Mouse (Mus musculus) left cerebral cortex, adult 18-20 months (tissue): ENCODE results near the gene Fus. TPM values are rescaled to one million over a fixed set of nuclear protein-coding genes. Genes with fewer than 3 reads are reported as not detected.

Experiments used
- DNase-seq, 2 experiments: peaks; one replicate each; pipeline ENCODE4 v3.0.0; 2021 to 2022; ENCODE audit warnings: low spot score in 2 of 2, mixed read lengths in 1 of 2
- long read RNA-seq, 2 experiments: library from polyadenylated mRNA; stranded (forward); transcript quantifications; one replicate each; pipeline ENCODE4 v2.0.0; 2021
- total RNA-seq, 2 experiments: library from RNA; stranded (reverse); gene quantifications; 2 replicates each; pipeline ENCODE4 v1.2.3; 2021

Fus gene
- total RNA-seq = 100 to 1,000 TPM; 268 to 293 TPM
- long read RNA-seq, experiment 1, full-length matches to known transcripts = 7 of 30 reads
- long read RNA-seq, experiment 1, partial matches to known transcripts = 21 of 30 reads
- long read RNA-seq, experiment 1, other reads (novel, unspliced or antisense) = 2 of 30 reads
- long read RNA-seq, experiment 2, full-length matches to known transcripts = 4 of 27 reads
- long read RNA-seq, experiment 2, partial matches to known transcripts = 21 of 27 reads
- long read RNA-seq, experiment 2, other reads (novel, unspliced or antisense) = 2 of 27 reads

DNA sequence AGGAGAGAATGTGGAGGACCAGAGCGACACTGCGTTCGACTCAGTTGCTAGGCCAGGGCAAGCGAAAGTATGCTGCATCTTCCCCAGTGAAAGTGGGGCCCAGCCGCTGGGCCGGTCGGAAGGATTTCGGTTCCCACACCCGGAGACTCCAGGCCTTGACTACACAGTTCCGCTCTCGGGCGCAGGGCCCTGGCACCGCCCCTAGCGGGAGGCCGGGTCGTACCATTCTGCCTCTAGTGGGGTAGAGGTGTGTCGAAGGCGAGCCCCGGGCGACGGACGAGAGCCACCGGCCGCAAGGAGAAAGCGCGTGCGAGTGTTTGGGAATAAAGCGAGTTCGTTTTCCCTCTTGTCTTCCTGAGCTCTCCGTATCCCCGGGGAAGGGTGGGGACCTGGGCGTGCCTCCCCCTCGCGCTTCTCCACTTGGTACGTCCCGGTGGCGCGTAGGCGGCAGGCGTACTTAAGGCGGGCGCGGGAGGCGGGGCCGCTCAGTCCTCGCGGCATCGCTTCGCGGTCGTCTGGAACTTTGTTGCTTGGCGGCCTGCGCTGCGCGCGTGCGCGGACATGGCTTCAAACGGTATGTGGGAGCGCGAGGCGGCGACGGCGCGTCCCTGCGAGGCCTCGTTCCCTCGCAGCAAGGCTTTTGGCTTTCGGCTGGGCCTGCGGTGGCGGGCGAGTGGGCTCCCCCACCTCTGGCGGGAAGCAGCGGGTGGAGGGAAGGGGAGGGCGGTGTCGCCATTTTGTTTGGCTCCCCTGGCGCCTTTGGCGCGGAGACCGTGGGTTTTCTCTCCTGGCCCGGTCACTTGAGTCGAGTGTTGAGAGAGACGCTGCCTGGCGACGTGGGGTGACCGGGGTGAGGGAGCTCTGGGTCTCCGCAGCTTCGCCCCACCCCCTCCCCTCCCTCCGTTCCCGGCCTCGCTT lies at the start of gene Fus:
Fus (plus strand) TSS at position 454 of the 918 bp plus-strand sequence.
- peak; percentile 92 to 93 for DNase-seq

DNA sequence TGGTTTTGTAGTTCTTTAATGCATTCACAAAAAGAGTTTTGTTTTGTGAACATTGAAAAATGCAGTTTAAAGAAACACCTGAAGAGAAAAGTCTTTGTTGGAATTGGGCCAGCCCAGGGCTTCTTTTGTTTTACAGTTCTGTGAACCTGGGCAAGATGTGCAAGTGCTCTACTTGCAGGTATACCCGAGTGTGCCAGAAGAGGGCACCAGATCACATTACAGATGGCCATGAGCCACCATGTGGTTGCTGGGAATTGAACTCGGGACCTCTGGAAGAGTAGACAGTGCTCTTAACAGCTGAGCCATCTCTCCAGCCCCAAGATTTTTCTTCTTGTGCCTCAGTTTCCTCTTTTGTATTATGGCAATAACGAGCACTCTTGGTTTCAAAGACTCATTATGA lies 49.1 kb upstream of the Fus start:
- DNase-seq = no peak

DNA sequence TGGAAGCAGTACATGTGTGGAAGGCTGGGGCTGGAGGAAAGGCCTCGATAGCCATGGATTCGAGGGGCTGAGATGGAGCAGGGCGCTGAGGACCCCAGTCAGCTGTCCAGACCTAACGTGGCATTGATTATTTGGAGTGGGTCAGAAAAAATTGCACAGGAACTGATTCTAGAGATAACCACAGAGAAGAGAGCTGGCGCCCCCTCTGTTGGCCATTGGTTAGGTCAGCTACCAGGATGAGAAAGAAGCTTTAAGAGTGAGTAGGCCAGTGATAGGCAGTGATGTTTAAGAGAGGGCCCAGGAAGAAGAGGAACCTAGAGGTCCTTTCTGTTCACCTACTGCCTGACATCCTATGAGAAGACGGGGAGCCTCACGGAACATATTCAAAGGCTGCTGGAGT lies 48.0 kb upstream of the Fus start:
- DNase-seq = no peak

DNA sequence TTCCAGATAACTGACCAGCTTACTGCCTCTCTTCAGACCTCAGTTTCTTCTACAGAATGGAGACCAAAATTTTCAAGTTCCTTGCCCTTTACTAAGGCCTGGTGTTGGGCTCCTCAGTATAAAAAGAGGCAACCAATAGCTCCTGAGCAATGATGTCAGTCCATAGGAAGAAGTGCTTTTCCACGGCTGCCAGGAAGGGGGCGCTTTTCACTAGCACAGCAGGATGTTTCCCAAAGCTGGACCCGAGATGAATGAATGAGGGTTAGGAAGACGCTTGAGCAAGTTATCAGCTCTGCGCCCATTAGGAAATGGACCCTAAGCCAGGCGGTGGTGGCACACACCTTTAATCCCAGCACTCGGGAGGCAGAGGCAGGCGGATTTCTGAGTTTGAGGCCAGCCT lies 45.7 kb upstream of the Fus start:
- no peak for DNase-seq

DNA sequence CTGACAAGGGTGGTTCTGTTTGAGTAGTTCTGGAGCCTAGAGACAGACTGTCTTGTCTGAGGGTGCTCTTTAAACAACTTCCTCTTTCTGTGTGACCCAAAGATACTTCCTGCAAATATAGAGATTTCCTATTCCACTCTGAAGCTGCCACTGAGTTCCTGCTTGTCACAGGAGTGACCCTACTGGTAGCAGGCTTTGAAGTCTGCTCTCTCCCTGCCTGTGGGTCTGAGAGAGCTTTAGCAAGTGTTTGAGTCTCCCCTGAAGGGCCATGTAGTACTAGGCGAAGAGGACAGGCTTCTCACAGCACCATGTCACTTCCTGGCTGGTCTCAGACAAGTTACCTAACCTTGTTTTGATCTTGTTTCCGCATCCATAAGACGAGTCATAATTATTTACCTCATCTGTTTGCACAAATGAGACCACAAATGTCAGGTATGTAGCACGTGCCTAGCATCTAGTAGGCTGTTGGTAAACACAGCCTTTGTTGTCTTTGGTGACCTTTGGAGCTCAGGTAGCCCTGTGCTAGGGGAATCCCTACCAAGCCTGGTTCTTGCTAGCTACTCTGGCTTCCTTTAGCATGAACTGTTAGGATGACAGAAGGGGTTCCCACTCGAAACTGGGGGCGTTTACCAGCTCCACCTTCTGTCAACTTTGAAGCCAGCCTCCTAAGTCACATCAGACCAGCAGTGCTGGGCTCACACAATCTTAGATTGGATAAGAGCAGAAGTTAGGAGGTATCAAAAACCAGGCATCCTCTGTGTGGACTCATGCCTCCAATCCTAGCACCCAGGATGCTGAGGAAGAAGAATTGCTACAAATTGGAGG lies 44.6 kb upstream of the Fus start:
- no peak for DNase-seq

DNA sequence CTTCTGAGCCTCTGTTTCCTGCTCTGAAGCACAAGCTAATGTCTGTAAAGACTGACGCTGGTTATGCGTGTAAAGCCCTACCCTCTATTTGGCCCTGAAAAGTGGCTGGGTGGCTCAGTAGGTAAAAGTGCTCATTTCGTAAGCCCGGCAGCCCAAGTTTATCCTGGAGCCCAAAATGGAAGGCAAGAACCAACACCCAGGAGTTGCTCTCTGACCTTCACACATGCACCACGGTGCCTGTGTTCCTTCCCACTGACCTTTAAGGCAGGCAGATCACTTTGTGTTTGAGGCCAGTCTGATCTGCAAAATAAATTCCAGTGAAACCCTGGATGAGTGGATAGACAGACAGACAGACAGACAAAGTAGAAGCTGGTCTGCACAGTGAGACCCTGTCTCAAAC lies 43.5 kb upstream of the Fus start:
- DNase-seq = no peak

DNA sequence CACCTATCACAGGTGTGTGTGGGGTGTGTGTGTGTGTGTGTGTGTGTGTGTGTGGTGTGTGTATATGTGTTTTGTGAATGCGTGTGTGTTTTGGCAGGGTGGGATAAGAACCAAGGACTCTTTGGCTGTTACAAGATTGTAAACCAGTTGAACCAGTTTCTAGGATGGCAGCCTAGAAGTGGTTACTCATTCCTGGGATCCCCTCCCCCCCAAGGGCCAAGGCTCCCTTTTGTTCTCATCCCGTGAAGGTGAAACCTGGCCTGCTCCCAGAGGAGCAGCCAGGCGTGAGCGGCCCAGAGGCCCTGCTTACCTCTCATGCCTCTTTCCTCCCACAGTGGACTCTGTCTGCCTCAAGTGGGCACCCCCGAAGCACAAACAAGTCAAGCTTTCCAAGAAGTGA lies 42.0 kb upstream of the Fus start:
- DNase-seq = no peak

DNA sequence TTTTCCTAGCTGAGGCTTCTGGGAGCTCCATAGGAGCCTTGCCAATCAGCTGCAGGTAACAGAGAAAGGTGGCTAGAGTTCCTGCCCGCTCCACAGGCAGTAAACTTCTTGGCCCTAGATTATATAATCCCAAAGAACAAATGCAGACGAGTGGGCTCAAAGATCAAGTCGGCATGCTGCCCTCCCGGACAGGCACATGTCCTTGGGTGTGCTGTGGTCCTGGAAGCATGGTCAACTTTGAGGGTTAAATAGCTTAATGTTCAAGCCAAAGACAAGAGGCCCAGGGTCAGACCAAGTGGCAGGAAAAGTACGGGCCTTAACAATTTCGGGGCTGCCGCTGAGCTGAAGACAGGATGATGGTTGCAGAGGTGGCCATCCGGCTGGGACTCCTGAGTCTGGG lies 41.2 kb upstream of the Fus start:
- DNase-seq = no peak

DNA sequence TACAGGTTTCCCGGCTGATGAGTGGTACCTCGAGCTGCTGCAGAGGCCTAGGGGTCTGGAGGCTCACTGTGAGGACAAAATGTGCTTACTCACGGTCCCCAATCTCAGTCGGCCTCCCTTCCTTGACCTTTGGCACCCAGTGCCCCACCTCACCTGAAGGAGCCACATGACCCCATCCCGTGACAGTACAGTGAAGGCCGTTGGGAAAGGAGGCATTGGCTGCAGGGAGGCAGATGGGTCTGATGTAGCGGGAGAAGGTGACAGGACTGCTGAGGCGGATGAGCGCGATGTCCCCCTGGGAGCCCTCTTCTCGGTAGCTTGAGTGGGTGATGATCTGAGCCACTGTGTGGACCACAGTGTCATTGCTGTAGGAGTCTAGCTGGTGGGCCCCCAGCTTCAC lies 40.4 kb upstream of the Fus start:
- no peak for DNase-seq

DNA sequence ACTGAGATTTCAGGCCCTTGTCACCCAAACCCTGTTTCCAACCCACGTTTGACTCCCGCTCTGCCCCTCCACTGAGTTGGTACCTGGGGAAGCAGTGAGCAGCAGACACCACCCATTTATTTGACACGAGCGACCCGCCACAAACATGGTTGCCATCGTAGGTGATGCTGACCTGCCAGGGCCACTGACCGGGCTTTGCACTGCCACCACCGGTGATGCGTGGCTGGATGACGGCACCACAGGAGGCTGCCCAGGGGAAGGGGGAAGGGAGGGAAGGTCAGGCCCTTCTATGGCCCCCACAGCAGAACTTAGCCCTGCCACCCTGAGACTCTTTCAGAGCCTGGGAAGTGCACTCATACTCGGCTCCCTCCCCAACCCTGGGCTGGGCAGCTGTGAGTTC lies 39.5 kb upstream of the Fus start:
- no peak for DNase-seq

DNA sequence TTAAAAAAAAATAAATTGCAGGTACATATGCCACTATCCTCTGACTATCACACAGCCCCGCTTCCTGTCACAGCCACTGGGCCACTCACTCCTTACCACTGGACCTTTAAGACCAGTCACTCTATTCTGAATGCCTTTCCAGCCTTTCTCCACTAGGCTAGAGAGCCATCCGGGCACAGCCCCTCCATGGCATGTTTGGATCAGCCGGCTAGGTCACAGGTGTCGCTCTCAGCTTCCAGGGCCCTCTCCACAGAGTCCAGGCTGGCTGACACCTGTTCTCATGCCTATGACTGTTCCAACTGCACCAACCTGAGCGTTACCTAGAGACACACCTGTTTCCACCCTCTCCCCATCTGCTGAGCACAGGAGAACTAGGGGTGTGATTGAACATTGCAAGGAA lies 38.7 kb upstream of the Fus start:
- no peak for DNase-seq

DNA sequence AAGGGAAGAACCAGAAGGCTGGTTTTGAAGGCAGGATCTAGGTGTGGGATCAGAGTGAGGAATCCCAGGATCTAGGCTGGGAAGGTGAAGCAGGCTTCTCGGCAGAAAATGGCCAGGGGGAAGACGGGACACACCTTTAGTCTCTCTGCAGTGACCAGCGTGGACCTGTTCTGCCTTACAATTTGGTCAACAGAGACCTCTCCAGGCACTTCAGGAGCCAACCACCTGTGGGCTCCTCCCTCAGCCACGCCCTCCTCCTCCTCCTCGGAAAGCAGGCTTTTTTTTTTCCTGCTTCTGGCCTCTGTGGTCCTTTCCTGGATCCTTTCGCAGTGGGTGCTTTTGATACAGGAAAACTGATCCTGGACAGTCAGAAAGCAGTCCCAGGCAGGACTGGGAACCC lies 37.3 kb upstream of the Fus start, which contains the start of gene Prss8:
Prss8 (minus strand) TSS at position 182 of the 400 bp plus-strand sequence.
- DNase-seq = no peak

DNA sequence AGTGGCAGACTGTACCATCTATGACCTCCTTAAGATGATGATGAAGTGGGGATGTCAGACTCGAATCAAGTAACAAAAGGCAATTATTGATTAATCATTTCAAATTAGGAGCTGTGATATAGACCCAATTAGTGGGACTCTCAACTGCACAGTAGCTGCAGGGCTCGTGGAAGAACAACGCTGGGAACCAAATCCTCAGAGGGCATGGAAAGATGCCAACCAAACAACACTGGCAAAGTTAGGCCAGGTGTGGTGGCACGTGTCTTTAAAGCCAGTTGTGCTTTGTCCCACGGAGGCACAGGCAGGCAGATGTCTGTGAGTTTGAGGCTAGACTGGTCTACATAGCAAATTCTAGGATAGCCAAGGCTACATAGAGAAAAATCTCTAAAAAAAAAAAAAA lies 36.6 kb upstream of the Fus start:
- DNase-seq = no peak

DNA sequence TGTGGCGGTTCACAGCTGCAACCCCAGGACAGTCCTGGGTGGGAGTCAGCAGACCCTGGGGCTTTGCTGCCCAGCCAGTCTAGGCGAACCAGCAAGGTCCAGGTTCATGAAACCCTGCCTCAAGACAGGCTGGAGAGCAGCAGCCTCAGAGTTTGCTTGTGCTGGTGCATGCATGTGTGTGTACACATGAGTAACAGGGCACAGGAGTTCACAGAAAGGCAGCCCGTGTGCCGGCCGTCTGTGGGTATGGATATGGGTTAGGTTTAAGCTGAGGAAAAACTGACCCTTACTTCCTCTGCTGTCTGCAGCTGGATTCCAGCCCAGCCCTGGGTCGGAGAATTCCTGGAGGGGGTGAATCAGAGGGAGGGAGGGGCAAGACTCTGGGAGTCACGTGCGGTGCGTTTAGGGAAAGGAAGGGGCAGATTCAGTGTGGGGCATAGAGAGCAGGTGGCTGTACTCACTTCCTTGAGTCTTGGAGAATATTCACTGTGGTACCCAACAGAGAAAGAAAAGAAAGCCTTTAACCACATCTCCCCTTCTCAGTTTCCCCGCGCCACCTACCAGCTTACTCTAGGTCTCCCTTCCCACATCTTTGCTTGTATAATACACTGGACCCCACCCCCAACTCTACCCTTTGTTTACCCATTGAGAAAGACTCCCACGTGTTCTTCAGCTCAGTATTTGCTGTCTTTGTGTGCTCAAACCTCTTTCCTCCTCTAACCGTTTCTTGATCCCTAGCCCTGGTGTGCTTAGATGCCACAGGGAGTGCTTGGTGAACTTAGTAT lies 35.7 kb upstream of the Fus start:
- no peak for DNase-seq

DNA sequence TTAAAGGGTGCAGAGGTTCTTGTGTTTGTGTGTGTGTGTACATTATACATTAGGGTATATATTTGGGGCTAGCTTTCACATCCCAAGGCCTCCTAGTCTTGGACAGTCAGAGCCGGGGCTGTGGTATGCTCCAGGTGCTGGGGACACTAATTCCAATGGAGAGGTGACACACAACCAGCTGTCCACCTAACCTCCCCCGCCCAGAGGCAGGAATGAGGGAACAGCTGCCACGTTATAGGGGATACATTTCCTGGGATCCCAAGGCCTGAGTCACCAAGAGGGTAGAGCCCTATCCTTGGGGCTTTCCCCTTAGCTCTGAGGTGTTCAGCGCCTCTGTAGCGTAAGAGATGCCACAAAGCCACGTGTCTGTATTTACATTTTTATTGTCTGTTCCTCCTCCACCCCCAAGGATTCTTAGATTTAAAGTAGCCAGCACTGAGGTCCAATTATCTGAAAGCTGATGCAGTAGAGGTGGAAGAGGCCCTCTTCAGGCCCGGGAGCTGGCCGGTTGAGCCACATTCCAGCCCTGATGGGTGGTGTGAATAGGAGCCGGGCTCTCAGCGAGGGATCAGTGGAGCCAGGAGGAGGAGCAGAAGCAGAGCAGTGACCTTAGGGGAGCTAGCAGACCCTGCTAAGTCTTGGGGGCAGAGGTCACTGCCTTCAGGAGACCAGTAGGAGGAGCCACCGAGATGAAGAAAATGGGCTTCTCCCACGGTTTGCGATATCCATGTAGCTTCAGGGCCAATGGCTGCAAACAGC lies 34.8 kb upstream of the Fus start:
- no peak for DNase-seq

DNA sequence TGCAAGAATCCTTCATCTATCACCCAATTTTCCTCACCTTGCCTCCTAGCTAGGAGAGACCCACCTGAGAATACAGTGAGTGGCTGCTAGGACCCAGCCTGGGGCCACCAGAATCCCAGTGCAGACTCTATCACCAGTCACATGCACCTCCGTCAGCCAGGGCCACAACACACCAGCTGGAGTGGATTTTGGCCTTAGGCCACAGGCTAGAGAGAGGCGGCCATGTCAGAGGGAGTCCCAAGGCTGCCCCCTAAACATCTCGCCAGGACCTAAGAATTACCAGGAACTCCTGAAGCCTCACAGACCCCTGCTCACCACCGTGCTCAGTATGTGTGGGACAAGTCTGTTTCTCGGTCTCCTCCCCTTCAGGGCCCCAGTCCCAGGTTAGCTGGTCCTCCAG lies 33.2 kb upstream of the Fus start:
- no peak for DNase-seq

DNA sequence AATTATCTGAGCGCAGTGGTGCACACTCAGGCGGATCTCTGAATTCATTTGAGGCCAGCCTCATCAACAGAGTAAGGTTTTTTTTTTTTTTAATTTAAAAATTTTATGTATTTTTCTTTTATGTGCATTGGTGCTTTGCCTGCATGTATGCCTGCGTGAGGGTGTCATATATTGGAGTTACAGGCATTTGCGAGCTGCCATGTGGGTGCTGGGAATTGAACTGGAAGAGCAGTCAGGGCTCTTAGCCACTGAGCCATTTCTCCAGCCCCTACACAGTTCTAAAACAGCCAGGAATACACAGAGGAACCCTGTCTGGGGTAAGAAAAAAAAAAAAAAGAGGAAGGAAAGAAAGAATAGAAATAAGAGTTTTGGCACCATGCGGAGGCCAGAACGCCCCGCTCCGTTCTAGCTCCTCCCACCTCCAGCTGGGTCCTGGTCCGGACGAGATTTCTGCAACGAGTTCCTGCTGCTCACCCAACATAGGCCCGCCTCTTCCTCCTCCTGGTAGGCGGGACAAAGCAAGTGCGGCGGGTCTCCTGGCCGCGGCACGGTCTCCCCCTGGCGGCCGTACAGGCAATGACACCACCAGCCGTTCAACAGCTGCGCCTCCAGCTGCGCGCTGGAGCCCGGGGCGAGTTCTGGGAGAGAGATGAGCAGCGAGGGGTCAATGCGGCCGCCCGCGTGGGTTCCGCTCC lies 32.1 kb upstream of the Fus start:
- peak; percentile 95 to 96 for DNase-seq

DNA sequence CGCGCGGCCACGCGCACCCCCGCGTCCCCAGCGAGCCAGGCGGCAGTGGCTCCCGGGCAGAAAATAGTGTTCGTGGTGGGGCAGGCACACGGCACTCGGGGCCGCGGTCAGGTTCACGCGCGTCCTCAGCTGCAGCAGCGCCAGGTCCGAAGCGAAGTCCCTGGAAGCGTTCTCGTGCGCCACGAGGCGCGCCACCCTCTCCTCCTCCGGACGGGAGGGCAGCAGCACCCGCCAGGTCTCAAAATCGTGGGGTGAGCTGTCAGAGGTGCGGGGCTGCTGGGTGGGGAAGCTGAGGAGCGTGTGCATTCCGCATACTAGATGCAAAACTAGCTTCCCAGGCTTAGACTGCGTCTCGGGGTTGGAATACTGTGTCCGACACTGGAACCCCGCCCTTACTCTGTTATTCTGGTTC lies 31.5 kb upstream of the Fus start:
- DNase-seq = no peak

DNA sequence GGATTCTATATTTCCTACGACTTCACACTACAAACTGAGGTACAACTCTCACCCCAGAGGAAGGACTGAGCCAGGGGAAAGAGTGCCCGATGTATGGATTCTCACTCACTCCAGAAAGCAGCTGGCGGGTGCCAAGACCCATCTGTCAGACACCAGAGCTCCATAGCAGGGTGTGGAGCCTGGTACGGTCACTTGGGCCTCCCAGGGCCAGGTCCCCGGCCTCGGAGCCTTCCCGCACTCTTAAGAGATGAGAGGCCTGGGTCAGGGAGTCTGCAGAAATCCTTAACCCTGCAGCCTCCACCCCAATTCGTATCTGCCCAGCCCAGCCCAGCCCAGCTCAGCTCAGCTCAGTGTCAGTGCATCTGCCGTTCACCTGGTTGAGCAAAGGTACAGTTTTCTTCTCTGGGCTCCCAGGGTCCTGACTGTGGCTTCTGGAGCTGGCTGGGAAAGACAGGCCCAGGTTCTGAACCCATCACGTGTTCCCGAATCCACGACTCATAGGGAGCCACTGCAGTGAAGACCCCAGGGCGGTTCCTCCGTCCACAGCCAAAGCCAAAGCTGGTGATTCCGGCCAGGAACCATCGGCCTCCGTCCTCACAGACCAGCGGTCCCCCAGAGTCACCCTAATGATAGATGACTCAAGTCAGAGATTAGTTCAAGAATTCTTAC lies 30.9 kb upstream of the Fus start:
- peak in 1 of 2 experiments; percentile 20 for DNase-seq
